Mouse (Mus musculus) stomach, embryonic 15.5 days (tissue): ENCODE results near the gene Thsd7a. TPM values are rescaled to one million over a fixed set of nuclear protein-coding genes. Genes with fewer than 3 reads are reported as not detected.

Experiments used
- ATAC-seq: fragments of 200-750 bp; cut with Nextera tagmentation; 2 replicates; pipeline ENCODE4 v1.8.0; 2017; ENCODE audit warnings: low read depth, moderate number of reproducible peaks, moderate TSS enrichment; ENCODE audit not compliant: insufficient read depth, low FRiP score
- H3K27ac ChIP-seq: fragments of 300-500 bp; sonication (generic); 2 replicates; pipeline ENCODE4 v1.5.1; 2015; ENCODE audit warnings: mild to moderate bottlenecking, inconsistent platforms
- H3K27me3 ChIP-seq: fragments of 300-500 bp; sonication (generic); replicated peaks from 2 replicates; pipeline ENCODE4 v1.6.1; 2015; ENCODE audit warnings: inconsistent platforms
- H3K36me3 ChIP-seq: fragments of 300-500 bp; sonication (generic); 2 replicates; pipeline ENCODE4 v1.6.1; 2015; ENCODE audit warnings: inconsistent platforms
- H3K4me1 ChIP-seq: fragments of 300-500 bp; sonication (generic); 2 replicates; pipeline ENCODE4 v1.6.1; 2015; ENCODE audit warnings: inconsistent platforms
- H3K4me2 ChIP-seq: fragments of 300-500 bp; sonication (generic); 2 replicates; pipeline ENCODE4 v1.6.1; 2015; ENCODE audit warnings: mild to moderate bottlenecking, inconsistent platforms
- H3K4me3 ChIP-seq: fragments of 300-500 bp; sonication (generic); replicated peaks from 2 replicates; pipeline ENCODE4 v1.5.1; 2015; ENCODE audit warnings: inconsistent platforms
- H3K9ac ChIP-seq: fragments of 300-500 bp; sonication (generic); 2 replicates; pipeline ENCODE4 v1.6.1; 2015; ENCODE audit warnings: inconsistent platforms
- H3K9me3 ChIP-seq: fragments of 300-500 bp; sonication (generic); 2 replicates; pipeline ENCODE4 v1.6.1; 2016; ENCODE audit warnings: inconsistent platforms
- WGBS: fragments of 180-500 bp; shearing (Covaris S2); methylation state at CpG from one replicate; pipeline ENCODE4 v1.1.7; 2015; 5-methylcytosine and 5-hydroxymethylcytosine counted together
- polyA plus RNA-seq: library from polyadenylated mRNA; unstranded; fragments of >200 nt; fragmentation: Nextera tagmentation; extraction: Ambion mirVana; gene quantifications from 2 replicates; pipeline ENCODE4 v1.2.1, GENCODE M21; 2015

Thsd7a gene
- polyA plus RNA-seq, 1 experiment from 2014 or later, result 3.4 TPM

DNA sequence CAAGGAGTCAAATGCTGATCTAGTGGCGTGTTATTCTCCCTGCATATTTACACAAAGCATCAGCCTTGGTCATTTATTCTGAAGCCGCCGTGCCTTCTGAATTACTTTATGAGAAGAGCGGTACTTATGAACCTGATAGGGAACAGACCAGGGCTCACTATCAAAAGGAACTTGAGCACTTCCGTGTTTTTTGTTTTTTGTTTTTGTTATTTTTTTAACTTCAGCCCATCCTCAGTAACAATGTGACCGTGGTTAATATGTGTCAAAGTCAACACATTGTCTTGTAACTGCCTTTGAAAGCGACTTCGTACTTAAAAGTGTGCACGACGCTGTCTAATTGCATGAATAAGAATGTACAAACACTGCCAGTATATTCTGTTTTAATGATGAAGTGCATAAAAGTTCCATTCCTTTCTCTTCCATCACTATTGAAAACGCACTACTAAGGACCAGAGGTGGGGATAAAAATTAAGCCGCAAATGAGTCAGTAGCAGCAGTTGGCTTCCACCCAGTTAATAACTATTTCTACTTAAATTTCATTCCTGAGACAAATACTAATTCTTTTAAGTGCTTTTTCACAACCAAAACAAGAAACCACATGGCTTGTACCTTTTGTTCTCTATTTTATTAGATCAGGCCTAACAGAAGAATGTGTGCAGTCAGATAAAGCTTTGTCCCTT, 461 bp upstream of the Thsd7a start:
- 20% methylated on average over 12 of the region's 12 CpGs for WGBS
- no peaks in the 10 kb centered on the region for H3K27me3 ChIP-seq
- peaks cover 2% of the 10 kb centered on the region; the same call in 1 of the 2 replicates for H3K4me1 ChIP-seq
- no peak for ATAC-seq
- H3K4me3 ChIP-seq, result peak overlapping the region; percentile 58
- no peak overlapping the region for H3K9ac ChIP-seq
- no peaks in the 10 kb centered on the region for H3K9me3 ChIP-seq
- H3K4me2 ChIP-seq, result peak overlapping the region; percentile 94
- no peaks in the 10 kb centered on the region for H3K36me3 ChIP-seq
- no peak overlapping the region for H3K27ac ChIP-seq

- ATAC-seq, result 0 out of 2 replicates have a peak, but pooled peaks have one; percentile 32
- peak overlapping the region; percentile 34; the same call in 1 of the 2 replicates for H3K9ac ChIP-seq
- no peaks in the 10 kb centered on the region for H3K27me3 ChIP-seq
- 0% methylated on average over 6 of the region's 6 CpGs for WGBS
- H3K27ac ChIP-seq, result peak overlapping the region; percentile 33
- H3K4me3 ChIP-seq, result peak overlapping the region; percentile 58
- H3K36me3 ChIP-seq, result no peaks in the 10 kb centered on the region
- H3K9me3 ChIP-seq, result no peaks in the 10 kb centered on the region
- H3K4me1 ChIP-seq, result peaks cover 2% of the 10 kb centered on the region; the same call in 1 of the 2 replicates
- H3K4me2 ChIP-seq, result peak overlapping the region; percentile 94
Observed at GRCm38 (mm10) chr6:12748454-12748786, 790 bp downstream of the Thsd7a start.

DNA sequence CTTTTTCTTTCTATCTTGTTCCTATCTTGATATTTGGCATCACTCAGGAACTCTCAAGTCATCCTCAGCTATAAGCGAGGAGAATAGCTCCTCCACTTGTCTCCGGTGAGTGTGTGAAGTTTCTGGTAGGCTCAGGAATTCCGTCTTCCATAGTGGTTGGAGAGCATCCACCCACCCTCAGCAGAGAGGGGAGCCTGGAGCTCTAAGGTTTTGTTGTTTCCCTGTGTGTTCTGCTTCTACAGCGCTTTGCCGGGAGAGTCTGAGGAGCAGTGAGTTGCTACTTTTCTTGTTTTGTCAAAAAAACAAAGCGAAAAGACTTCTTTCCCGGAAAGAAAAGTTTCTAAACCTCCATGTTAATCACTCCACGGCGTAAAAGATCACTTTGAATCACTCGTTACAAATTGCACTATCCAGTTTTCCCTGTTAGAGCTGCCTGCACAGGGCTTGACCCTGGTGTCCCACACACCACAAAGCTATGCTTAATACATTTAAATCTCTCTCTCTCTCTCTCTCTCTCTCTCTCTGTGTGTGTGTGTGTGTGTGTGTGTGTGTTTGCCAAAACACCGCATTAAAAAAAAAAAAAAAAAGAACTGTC, 1.3 kb downstream of the Thsd7a start:
- no peak for ATAC-seq
- no peaks in the 10 kb centered on the region for H3K27me3 ChIP-seq
- peak overlapping the region; percentile 94 for H3K4me2 ChIP-seq
- WGBS, result 15% methylated on average over 11 of the region's 11 CpGs
- no peak overlapping the region for H3K27ac ChIP-seq
- H3K9me3 ChIP-seq, result no peaks in the 10 kb centered on the region
- H3K36me3 ChIP-seq, result no peaks in the 10 kb centered on the region
- peak overlapping the region; percentile 58 for H3K4me3 ChIP-seq
- H3K4me1 ChIP-seq, result peaks cover 2% of the 10 kb centered on the region; the same call in 1 of the 2 replicates
- no peak overlapping the region for H3K9ac ChIP-seq

DNA sequence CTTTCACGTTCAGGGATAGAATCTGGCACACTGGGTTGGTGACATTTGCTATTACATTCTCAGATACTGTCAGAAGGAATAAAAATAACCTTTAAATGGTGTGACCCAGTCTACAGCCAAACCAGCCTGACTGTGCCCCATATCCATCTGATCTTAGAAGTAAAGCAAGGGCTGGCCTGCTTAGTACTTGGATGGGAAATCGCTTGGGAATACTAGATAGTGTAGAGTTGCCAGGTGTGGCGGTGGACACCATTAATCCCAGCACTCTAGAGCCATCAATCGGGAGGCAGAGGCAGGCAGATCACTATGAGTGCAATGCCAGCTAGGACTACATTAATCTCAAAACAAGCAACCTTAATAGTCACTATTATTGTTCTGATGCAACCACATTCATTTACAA, 6.4 kb downstream of the Thsd7a start:
- Histone ChIP-seq H3K9me3 (no peaks in the 10 kb centered on the region), H3K4me2 (no peak overlapping the region), H3K36me3 (no peaks in the 10 kb centered on the region), H3K4me1 (no peaks in the 10 kb centered on the region), H3K4me3 (no peak overlapping the region), H3K27ac (no peak overlapping the region), H3K9ac (no peak overlapping the region), H3K27me3 (no peaks in the 10 kb centered on the region)
- no peak for ATAC-seq
- WGBS, result 85% methylated on average over 4 of the region's 4 CpGs

DNA sequence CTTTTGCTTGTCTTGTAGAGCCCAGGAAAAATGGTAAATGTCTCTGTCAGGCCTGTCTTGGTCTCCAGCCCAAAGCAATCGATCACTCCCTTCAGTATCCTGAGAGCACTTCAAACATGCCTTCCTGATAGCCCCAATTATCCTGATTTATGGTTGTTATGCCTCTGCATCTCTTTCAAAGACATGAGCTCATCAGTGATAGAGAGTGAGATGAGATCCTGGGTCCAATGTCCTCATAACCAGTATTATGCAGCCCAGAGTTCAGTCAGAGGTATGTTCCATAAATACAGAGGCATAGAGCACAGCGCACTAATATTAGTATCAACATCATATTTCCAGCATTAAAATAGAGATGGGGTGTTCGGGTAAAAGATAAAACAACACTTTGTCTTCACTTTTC, 15.3 kb downstream of the Thsd7a start:
- no peaks in the 10 kb centered on the region for H3K9me3 ChIP-seq
- H3K4me3 ChIP-seq, result no peak overlapping the region
- no peaks in the 10 kb centered on the region for H3K36me3 ChIP-seq
- no peak overlapping the region for H3K27ac ChIP-seq
- WGBS, result 48% methylated on average over 3 of the region's 3 CpGs
- no peaks in the 10 kb centered on the region for H3K4me1 ChIP-seq
- no peak overlapping the region for H3K9ac ChIP-seq
- no peak for ATAC-seq
- no peak overlapping the region for H3K4me2 ChIP-seq
- no peaks in the 10 kb centered on the region for H3K27me3 ChIP-seq

DNA sequence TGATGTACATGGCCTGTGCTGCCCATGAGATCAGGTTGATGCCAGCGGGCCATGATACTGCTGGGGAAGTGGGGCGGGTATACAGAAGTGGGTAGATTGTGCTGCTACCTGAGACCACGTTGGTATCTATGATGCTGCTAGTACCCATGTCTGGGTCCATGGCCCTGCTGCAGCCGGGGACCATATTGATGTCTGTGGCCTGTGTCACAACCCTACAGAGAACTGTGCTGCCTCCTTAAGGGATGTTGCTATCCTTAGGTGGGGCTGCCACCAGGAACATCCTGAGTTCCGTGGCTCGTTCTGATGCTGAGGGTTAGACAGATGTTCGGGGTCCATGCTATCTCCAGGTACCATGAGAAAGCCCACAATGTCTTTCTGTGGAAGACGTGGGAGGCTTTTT, 33.1 kb downstream of the Thsd7a start:
- ATAC-seq, result no peak
- no peak overlapping the region for H3K4me2 ChIP-seq
- no peaks in the 10 kb centered on the region for H3K4me1 ChIP-seq
- no peak overlapping the region for H3K9ac ChIP-seq
- H3K27ac ChIP-seq, result no peak overlapping the region
- H3K27me3 ChIP-seq, result no peaks in the 10 kb centered on the region
- H3K4me3 ChIP-seq, result no peak overlapping the region
- 91% methylated on average over 8 of the region's 8 CpGs for whole genome bisulfite sequencing
- no peaks in the 10 kb centered on the region for H3K9me3 ChIP-seq
- H3K36me3 ChIP-seq, result no peaks in the 10 kb centered on the region

- Histone ChIP-seq H3K4me3 (no peak overlapping the region), H3K4me2 (no peak overlapping the region), H3K4me1 (no peaks in the 10 kb centered on the region), H3K27ac (no peak overlapping the region), H3K9ac (no peak overlapping the region), H3K27me3 (no peaks in the 10 kb centered on the region), H3K9me3 (no peaks in the 10 kb centered on the region), H3K36me3 (no peaks in the 10 kb centered on the region)
- ATAC-seq, result no peak
- WGBS, result 52% methylated on average over 3 of the region's 3 CpGs
Observed at GRCm38 (mm10) chr6:12712581-12712980, 36.6 kb downstream of the Thsd7a start.

DNA sequence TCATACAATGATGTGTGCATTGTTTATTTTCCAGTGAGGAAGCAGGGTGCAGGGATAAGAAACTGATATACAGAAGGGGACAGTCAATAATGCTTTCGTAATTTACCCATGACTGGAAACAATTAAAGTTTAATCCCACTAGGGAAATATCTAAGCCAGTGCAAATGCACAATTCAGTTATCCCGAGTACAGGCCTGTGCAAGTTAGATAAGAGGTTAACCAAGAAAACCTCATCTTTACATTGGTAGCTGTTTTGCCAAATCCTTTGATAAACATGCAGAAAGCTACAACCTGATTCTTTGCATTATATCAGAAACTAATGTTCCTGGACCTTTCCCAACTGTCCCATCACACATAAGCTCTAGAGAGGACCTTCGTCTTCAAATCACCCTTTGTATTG, 46.3 kb downstream of the Thsd7a start:
- Histone ChIP-seq H3K36me3 (no peaks in the 10 kb centered on the region), H3K4me3 (no peak overlapping the region)

GRCm38 (mm10) chr6:12699089-12699488, 50.1 kb downstream of the Thsd7a start:
- Histone ChIP-seq H3K4me2 (no peak overlapping the region), H3K4me1 (no peaks in the 10 kb centered on the region), H3K27ac (no peak overlapping the region), H3K9ac (no peak overlapping the region), H3K4me3 (no peak overlapping the region), H3K36me3 (no peaks in the 10 kb centered on the region), H3K9me3 (no peaks in the 10 kb centered on the region), H3K27me3 (no peaks in the 10 kb centered on the region)
- WGBS, result 83% methylated on average over 2 of the region's 2 CpGs
- ATAC-seq, result no peak

More for the DNA sequence above, 46.3 kb downstream of the Thsd7a start:
- 59% methylated on average over 3 of the region's 3 CpGs for WGBS
- ATAC-seq, result no peak
- Histone ChIP-seq H3K27me3 (no peaks in the 10 kb centered on the region), H3K4me2 (no peak overlapping the region), H3K4me1 (no peaks in the 10 kb centered on the region), H3K9ac (no peak overlapping the region), H3K27ac (no peak overlapping the region), H3K9me3 (no peaks in the 10 kb centered on the region)

GRCm38 (mm10) chr6:12693689-12694088, 55.5 kb downstream of the Thsd7a start:
- no peak overlapping the region for H3K4me2 ChIP-seq

GRCm38 (mm10) chr6:12693239-12693638, 56.0 kb downstream of the Thsd7a start:
- Histone ChIP-seq H3K36me3 (no peaks in the 10 kb centered on the region), H3K4me3 (no peak overlapping the region), H3K27me3 (no peaks in the 10 kb centered on the region), H3K4me2 (no peak overlapping the region), H3K27ac (no peak overlapping the region), H3K9ac (no peak overlapping the region), H3K4me1 (no peaks in the 10 kb centered on the region), H3K9me3 (no peaks in the 10 kb centered on the region)
- no peak for ATAC-seq
- 85% methylated on average over 3 of the region's 3 CpGs for WGBS

More at GRCm38 (mm10) chr6:12693689-12694088, 55.5 kb downstream of the Thsd7a start:
- Histone ChIP-seq H3K27me3 (no peaks in the 10 kb centered on the region), H3K27ac (no peak overlapping the region), H3K4me3 (no peak overlapping the region), H3K36me3 (no peaks in the 10 kb centered on the region), H3K9ac (no peak overlapping the region), H3K4me1 (no peaks in the 10 kb centered on the region), H3K9me3 (no peaks in the 10 kb centered on the region)
- ATAC-seq, result no peak
- 84% methylated on average over 1 of the region's 1 CpGs for WGBS

GRCm38 (mm10) chr6:12649633-12650032, 99.6 kb downstream of the Thsd7a start:
- Histone ChIP-seq H3K9ac (no peak overlapping the region), H3K27ac (no peak overlapping the region), H3K4me1 (no peaks in the 10 kb centered on the region), H3K9me3 (no peaks in the 10 kb centered on the region), H3K4me2 (no peak overlapping the region), H3K36me3 (no peaks in the 10 kb centered on the region), H3K4me3 (no peak overlapping the region), H3K27me3 (no peaks in the 10 kb centered on the region)
- no peak for ATAC-seq
- WGBS, result 9% methylated on average over 1 of the region's 1 CpGs
